Mouse (Mus musculus): ENCODE data around the gene C2cd2.

GRCm38 (mm10) chr16:97956011-97956410 is 6.4 kb downstream of the C2cd2 start:
- TF ChIP-seq POLR2A (IDR thresholded peaks at IDR 0.05; ENCODE audit: extremely low read depth, insufficient read depth, low read length) (no peak), CTCF (IDR thresholded peaks at IDR 0.05; ENCODE audit: extremely low read depth, insufficient read depth, low read length) (no peak)
